Mouse (Mus musculus) bone marrow macrophage, adult 2 months (primary cell): ENCODE measurements around the gene Slc38a1.

Experiments
- CTCF ChIP-seq: IDR thresholded peaks from 2 replicates; pipeline ENCODE4 v1.5.1; 2012; ENCODE audit warnings: low read depth, mild to moderate bottlenecking, low read length, moderate library complexity
- POLR2A ChIP-seq: IDR thresholded peaks from 2 replicates; pipeline ENCODE4 v1.6.1; 2012; ENCODE audit warnings: mild to moderate bottlenecking, low read depth, low read length, borderline replicate concordance

DNA sequence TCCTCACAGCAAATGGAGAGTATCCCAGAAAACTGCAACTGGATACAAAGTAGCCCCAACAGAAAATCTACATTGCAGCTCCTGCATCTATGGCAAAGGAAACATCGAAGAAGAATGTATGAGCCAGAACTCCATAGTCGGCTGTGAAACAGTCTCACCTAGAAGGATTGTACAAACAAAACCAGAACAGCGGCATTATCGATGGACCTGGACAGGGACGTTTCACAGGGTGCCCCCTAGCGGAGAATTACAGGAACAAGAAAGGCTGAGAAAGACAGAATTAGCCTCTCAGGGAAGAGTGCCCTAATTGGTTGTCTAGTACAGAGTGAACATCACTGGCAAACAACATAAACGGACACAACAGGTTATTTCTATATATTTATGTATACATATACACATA lies 23.9 kb upstream of the Slc38a1 start:
- TF ChIP-seq CTCF (peak; percentile 53), POLR2A (no peak)
